Mouse (Mus musculus): Measurements from ENCODE around the gene Olfr116. TPM values are rescaled to one million over a fixed set of nuclear protein-coding genes. Genes with fewer than 3 reads are reported as not detected.

The Olfr116 gene
- not detected in 2 replicates for polyA plus RNA-seq (2015; fragmentation: Nextera tagmentation; extraction: Ambion mirVana)

GRCm38 (mm10) chr17:37627009-37627408 is at the start of gene Olfr116, which contains the start of gene Olfr115:
Olfr116 (minus strand) TSS chr17:37627199.
Olfr115 (minus strand) TSS chr17:37627109.

GRCm38 (mm10) chr17:37666688-37667087 is 39.7 kb upstream of the Olfr116 start, which contains the start of gene Olfr118:
Olfr118 (plus strand) TSS chr17:37666988.

GRCm38 (mm10) chr17:37663682-37664081 is 36.7 kb upstream of the Olfr116 start, which contains the start of gene Olfr117:
Olfr117 (minus strand) TSS chr17:37663782.

GRCm38 (mm10) chr17:37592643-37593042 is 34.4 kb downstream of the Olfr116 start, which contains the start of gene Olfr114:
Olfr114 (minus strand) TSS chr17:37592743.

GRCm38 (mm10) chr17:37577563-37577962 is 49.4 kb downstream of the Olfr116 start, which contains the start of gene Olfr113:
Olfr113 (minus strand) TSS chr17:37577663.

Other genes starting within 250 kb of the Olfr116 start
- not detected in 2 replicates for gene Olfr105-ps, start 248.2 kb downstream of the Olfr116 start, polyA plus RNA-seq (2015; fragmentation: Nextera tagmentation; extraction: Ambion mirVana)
- gene Olfr106-ps, start 236.8 kb downstream of the Olfr116 start, polyA plus RNA-seq (2015; fragmentation: Nextera tagmentation; extraction: Ambion mirVana), result not detected in 2 replicates
- gene Olfr107, start 228.0 kb downstream of the Olfr116 start, polyA plus RNA-seq (2015; fragmentation: Nextera tagmentation; extraction: Ambion mirVana), result not detected in 2 replicates
- gene Olfr108, start 181.7 kb downstream of the Olfr116 start, polyA plus RNA-seq (2015; fragmentation: Nextera tagmentation; extraction: Ambion mirVana), result not detected in 2 replicates
- gene Olfr109, start 168.3 kb downstream of the Olfr116 start, polyA plus RNA-seq (2015; fragmentation: Nextera tagmentation; extraction: Ambion mirVana), result not detected in 2 replicates
- gene H2-M2, start 143.6 kb downstream of the Olfr116 start, polyA plus RNA-seq (2015; fragmentation: Nextera tagmentation; extraction: Ambion mirVana), result 0.10 TPM in 1 of 2 replicates, not detected in the other
- gene Olfr110, start 134.7 kb downstream of the Olfr116 start, polyA plus RNA-seq (2015; fragmentation: Nextera tagmentation; extraction: Ambion mirVana), result 0.11 TPM in 1 of 2 replicates, not detected in the other
- not detected in 2 replicates for gene Olfr111, start 119.2 kb downstream of the Olfr116 start, polyA plus RNA-seq (2015; fragmentation: Nextera tagmentation; extraction: Ambion mirVana)
- gene Olfr112, start 57.7 kb downstream of the Olfr116 start, polyA plus RNA-seq (2015; fragmentation: Nextera tagmentation; extraction: Ambion mirVana), result not detected in 2 replicates
- gene Olfr113, start 49.5 kb downstream of the Olfr116 start, polyA plus RNA-seq (2015; fragmentation: Nextera tagmentation; extraction: Ambion mirVana), result not detected in 2 replicates
- gene Olfr114, start 34.5 kb downstream of the Olfr116 start, polyA plus RNA-seq (2015; fragmentation: Nextera tagmentation; extraction: Ambion mirVana), result not detected in 2 replicates
- not detected in 2 replicates for gene Olfr115, start 90 bp downstream of the Olfr116 start, polyA plus RNA-seq (2015; fragmentation: Nextera tagmentation; extraction: Ambion mirVana)
- gene Olfr117, start 36.6 kb upstream of the Olfr116 start, polyA plus RNA-seq (2015; fragmentation: Nextera tagmentation; extraction: Ambion mirVana), result not detected in 2 replicates
- not detected in 2 replicates for gene Olfr118, start 39.8 kb upstream of the Olfr116 start, polyA plus RNA-seq (2015; fragmentation: Nextera tagmentation; extraction: Ambion mirVana)
- gene Olfr119, start 69.4 kb upstream of the Olfr116 start, polyA plus RNA-seq (2015; fragmentation: Nextera tagmentation; extraction: Ambion mirVana), result not detected in 2 replicates
- not detected in 2 replicates for gene Olfr120, start 94.6 kb upstream of the Olfr116 start, polyA plus RNA-seq (2015; fragmentation: Nextera tagmentation; extraction: Ambion mirVana)
- gene Olfr121, start 121.7 kb upstream of the Olfr116 start, polyA plus RNA-seq (2015; fragmentation: Nextera tagmentation; extraction: Ambion mirVana), result not detected in 2 replicates
- not detected in 2 replicates for gene Olfr122, start 141.4 kb upstream of the Olfr116 start, polyA plus RNA-seq (2015; fragmentation: Nextera tagmentation; extraction: Ambion mirVana)
- gene Olfr123, start 166.3 kb upstream of the Olfr116 start, polyA plus RNA-seq (2015; fragmentation: Nextera tagmentation; extraction: Ambion mirVana), result not detected in 2 replicates
- not detected in 2 replicates for gene Olfr124, start 172.7 kb upstream of the Olfr116 start, polyA plus RNA-seq (2015; fragmentation: Nextera tagmentation; extraction: Ambion mirVana)
- gene Olfr125, start 205.8 kb upstream of the Olfr116 start, polyA plus RNA-seq (2015; fragmentation: Nextera tagmentation; extraction: Ambion mirVana), result not detected in 2 replicates
- gene Olfr126, start 220.3 kb upstream of the Olfr116 start, polyA plus RNA-seq (2015; fragmentation: Nextera tagmentation; extraction: Ambion mirVana), result not detected in 2 replicates

Data from adrenal gland, postnatal 0 days (tissue).